ENCODE assay signal across 9 mouse cellular contexts in genomic region chr7:112316239-112316638, GRCm38 (mm10).
DNase-seq lines count a peak whose midpoint lies in the region; ATAC-seq and TF ChIP-seq lines count a peak whose summit lies in the region.
"Had no signal": no experiment of that assay in that cellular context is flagged by ENCODE, and none has a peak within 500 bp of the region (broad histone marks: within the 10 kb centered on the region; RNA-seq: fewer than 3 reads in every experiment).

No protein-coding gene starts in this region.

- POLR2A ChIA-PET in Patski (lab: Charles Lee) = interaction anchor here (0.9 to 1.1 kb wide), 2 partner anchors 27 to 1233 kb away, joined by 3 read pairs; no protein-coding TSS in a partner anchor

- H3K4me3 ChIP-seq in stomach, embryonic 15.5 days (replicated peaks) = no peak overlapping the region
- no peak overlapping the region for H3K4me3 ChIP-seq in kidney, embryonic 15.5 days (replicated peaks)

- intact Hi-C loops in gastrocnemius, postnatal 14 days (cut with DNase I; ENCODE audit: low total_unique reads) = no loop called here

- peak; percentile 62 to 74 for DNase-seq in cerebellum, postnatal 10 days
- no peak for DNase-seq in cerebellum, adult 9-11 months
- DNase-seq in Patski (ENCODE audit: low read depth, low spot score) = no peak
- peak; percentile 66 for DNase-seq in gastrocnemius, postnatal 14 days
- DNase-seq in layer of hippocampus, postnatal 36 days = peak; percentile 64 to 70
- no peak for DNase-seq in embryo, embryonic 11 days

- H3K4me2 ChIP-seq in stomach, embryonic 15.5 days = no peak overlapping the region
- H3K4me2 ChIP-seq in kidney, embryonic 15.5 days = no peak overlapping the region

- WGBS in stomach, embryonic 15.5 days = 83% methylated on average over 1 of the region's 1 CpGs
- 94% methylated on average over 1 of the region's 1 CpGs for WGBS in kidney, embryonic 15.5 days

- H3K27ac ChIP-seq in stomach, embryonic 15.5 days = no peak overlapping the region
- H3K27ac ChIP-seq in kidney, embryonic 15.5 days = no peak overlapping the region
- H3K27ac ChIP-seq: liver, embryonic 14.5 days had no signal

- CTCF ChIA-PET in Patski (lab: Charles Lee) = interaction anchor here (0.8 to 1.2 kb wide), 3 partner anchors 9 to 52 kb away, joined by 3 to 4 read pairs (median 3); no protein-coding TSS in a partner anchor

- no peak overlapping the region for H3K9ac ChIP-seq in stomach, embryonic 15.5 days
- H3K9ac ChIP-seq in kidney, embryonic 15.5 days = no peak overlapping the region
- H3K9ac ChIP-seq: liver, embryonic 14.5 days had no signal

- ATAC-seq in Patski = peak; percentile 90
- ATAC-seq in stomach, embryonic 15.5 days (ENCODE audit: insufficient read depth, low FRiP score, low read depth) = 0 out of 2 replicates have a peak, but pooled peaks have one; percentile 16
- ATAC-seq in kidney, embryonic 15.5 days (replicated peaks; ENCODE audit: low FRiP score) = no peak

- no peak for TF ChIP-seq CTCF in Patski (IDR thresholded peaks at IDR 0.05)

- no peaks in the 10 kb centered on the region for H3K36me3 ChIP-seq in stomach, embryonic 15.5 days
- H3K36me3 ChIP-seq in kidney, embryonic 15.5 days = peaks cover 2% of the 10 kb centered on the region; the same call in 1 of the 2 replicates

- H3K9me3 ChIP-seq in stomach, embryonic 15.5 days = no peaks in the 10 kb centered on the region
- H3K9me3 ChIP-seq in kidney, embryonic 15.5 days (replicated peaks) = no peaks in the 10 kb centered on the region

- no peaks in the 10 kb centered on the region for H3K27me3 ChIP-seq in Patski
- no peaks in the 10 kb centered on the region for H3K27me3 ChIP-seq in stomach, embryonic 15.5 days (replicated peaks)
- H3K27me3 ChIP-seq in kidney, embryonic 15.5 days = no peaks in the 10 kb centered on the region

- H3K4me1 ChIP-seq in stomach, embryonic 15.5 days = 0 out of 2 replicates have a peak, but pooled peaks cover 3% of the 10 kb centered on the region
- peaks cover 12% of the 10 kb centered on the region; the same call in 1 of the 2 replicates for H3K4me1 ChIP-seq in kidney, embryonic 15.5 days

- in situ Hi-C loops in Patski (cut with MboI; ENCODE audit: low pct_unique_long_range_greater_than_20kb) = no loop called here

Comparison
In these comparisons a context has a peak if more than half of its experiments do, and no peak if none do; other contexts are left out.
1. DNase-seq: peak in cerebellum, postnatal 10 days (2 of 2), gastrocnemius, postnatal 14 days (single experiment) and layer of hippocampus, postnatal 36 days (2 of 2); none in cerebellum, adult 9-11 months (single experiment), Patski (single experiment) and embryo, embryonic 11 days (single experiment).